Mouse (Mus musculus) heart, embryonic 12.5 days (tissue): ENCODE results near the gene Hspa2. TPM values are rescaled to one million over a fixed set of nuclear protein-coding genes. Genes with fewer than 3 reads are reported as not detected.

Experiments
- ATAC-seq: fragments of 200-750 bp; cut with Nextera tagmentation; 2 replicates; pipeline ENCODE4 v1.8.0; 2017; ENCODE audit warnings: moderate TSS enrichment, moderate library complexity; ENCODE audit not compliant: insufficient number of reproducible peaks, low FRiP score
- H3K27ac ChIP-seq: fragments of 300-500 bp; sonication (generic); 2 replicates; pipeline ENCODE4 v1.5.1; 2016; ENCODE audit warnings: mild to moderate bottlenecking, moderate library complexity; ENCODE audit not compliant: poor library complexity, severe bottlenecking
- H3K27me3 ChIP-seq: fragments of 300-500 bp; sonication (generic); replicated peaks from 2 replicates; pipeline ENCODE4 v1.6.1; 2016; ENCODE audit warnings: mild to moderate bottlenecking, moderate library complexity
- H3K36me3 ChIP-seq: fragments of 300-500 bp; sonication (generic); 2 replicates; pipeline ENCODE4 v1.6.1; 2016; ENCODE audit warnings: mild to moderate bottlenecking, moderate library complexity
- H3K4me1 ChIP-seq: fragments of 300-500 bp; sonication (generic); replicated peaks from 2 replicates; pipeline ENCODE4 v1.6.1; 2016; ENCODE audit warnings: mild to moderate bottlenecking
- H3K4me2 ChIP-seq: fragments of 300-500 bp; sonication (generic); 2 replicates; pipeline ENCODE4 v1.6.1; 2016; ENCODE audit warnings: mild to moderate bottlenecking, moderate library complexity
- H3K4me3 ChIP-seq: fragments of 300-500 bp; sonication (generic); 2 replicates; pipeline ENCODE4 v1.5.1; 2016; ENCODE audit warnings: mild to moderate bottlenecking
- H3K9ac ChIP-seq: fragments of 300-500 bp; sonication (generic); 2 replicates; pipeline ENCODE4 v1.6.1; 2016; ENCODE audit warnings: mild to moderate bottlenecking, moderate library complexity
- H3K9me3 ChIP-seq: fragments of 300-500 bp; sonication (generic); replicated peaks from 2 replicates; pipeline ENCODE4 v1.6.1; 2016; ENCODE audit warnings: mild to moderate bottlenecking, moderate library complexity
- WGBS: fragments of 180-500 bp; shearing (Covaris S2); methylation state at CpG from one replicate; pipeline ENCODE4 v1.1.7; 2016; 5-methylcytosine and 5-hydroxymethylcytosine counted together
- polyA plus RNA-seq: library from polyadenylated mRNA; unstranded; fragments of >200 nt; fragmentation: Nextera tagmentation; extraction: Ambion mirVana; gene quantifications from 2 replicates; pipeline ENCODE4 v1.2.1, GENCODE M21; 2016

Hspa2 gene
- polyA plus RNA-seq, 1 experiment from 2014 or later: 23.9 TPM

DNA sequence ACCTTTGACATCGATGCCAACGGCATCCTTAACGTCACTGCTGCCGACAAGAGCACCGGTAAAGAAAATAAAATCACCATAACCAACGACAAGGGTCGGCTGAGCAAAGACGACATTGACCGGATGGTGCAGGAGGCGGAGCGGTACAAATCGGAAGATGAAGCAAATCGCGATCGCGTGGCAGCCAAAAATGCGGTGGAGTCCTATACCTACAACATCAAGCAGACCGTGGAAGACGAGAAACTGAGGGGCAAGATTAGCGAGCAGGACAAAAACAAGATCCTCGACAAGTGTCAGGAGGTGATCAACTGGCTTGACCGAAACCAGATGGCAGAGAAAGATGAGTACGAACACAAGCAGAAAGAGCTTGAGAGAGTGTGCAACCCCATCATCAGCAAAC, 2.0 kb downstream of the Hspa2 start:
- H3K4me2 ChIP-seq: peak overlapping the region; percentile 91
- peaks cover 22% of the 10 kb centered on the region for H3K27me3 ChIP-seq
- H3K36me3 ChIP-seq: no peaks in the 10 kb centered on the region
- peak overlapping the region; percentile 57 for H3K9ac ChIP-seq
- peaks cover 25% of the 10 kb centered on the region for H3K4me1 ChIP-seq
- no peaks in the 10 kb centered on the region for H3K9me3 ChIP-seq
- 2% methylated on average over 23 of the region's 23 CpGs for WGBS
- H3K4me3 ChIP-seq: peak overlapping the region; percentile 73
- no peak overlapping the region for H3K27ac ChIP-seq
- ATAC-seq: no peak

GRCm38 (mm10) chr12:76407184-76407583, 3.2 kb downstream of the Hspa2 start:
- Histone ChIP-seq H3K27ac (no peak overlapping the region), H3K36me3 (no peaks in the 10 kb centered on the region), H3K27me3 (peaks cover 22% of the 10 kb centered on the region), H3K9me3 (no peaks in the 10 kb centered on the region), H3K4me2 (no peak overlapping the region), H3K4me3 (no peak overlapping the region), H3K9ac (no peak overlapping the region), H3K4me1 (peaks cover 25% of the 10 kb centered on the region)
- ATAC-seq: no peak
- 54% methylated on average over 1 of the region's 1 CpGs for WGBS

GRCm38 (mm10) chr12:76409166-76409565, 5.2 kb downstream of the Hspa2 start:
- 63% methylated on average over 4 of the region's 4 CpGs for WGBS
- Histone ChIP-seq H3K9me3 (no peaks in the 10 kb centered on the region), H3K27ac (no peak overlapping the region), H3K4me3 (no peak overlapping the region), H3K36me3 (no peaks in the 10 kb centered on the region), H3K9ac (no peak overlapping the region), H3K4me1 (peaks cover 18% of the 10 kb centered on the region), H3K27me3 (peaks cover 22% of the 10 kb centered on the region), H3K4me2 (no peak overlapping the region)
- no peak for ATAC-seq

DNA sequence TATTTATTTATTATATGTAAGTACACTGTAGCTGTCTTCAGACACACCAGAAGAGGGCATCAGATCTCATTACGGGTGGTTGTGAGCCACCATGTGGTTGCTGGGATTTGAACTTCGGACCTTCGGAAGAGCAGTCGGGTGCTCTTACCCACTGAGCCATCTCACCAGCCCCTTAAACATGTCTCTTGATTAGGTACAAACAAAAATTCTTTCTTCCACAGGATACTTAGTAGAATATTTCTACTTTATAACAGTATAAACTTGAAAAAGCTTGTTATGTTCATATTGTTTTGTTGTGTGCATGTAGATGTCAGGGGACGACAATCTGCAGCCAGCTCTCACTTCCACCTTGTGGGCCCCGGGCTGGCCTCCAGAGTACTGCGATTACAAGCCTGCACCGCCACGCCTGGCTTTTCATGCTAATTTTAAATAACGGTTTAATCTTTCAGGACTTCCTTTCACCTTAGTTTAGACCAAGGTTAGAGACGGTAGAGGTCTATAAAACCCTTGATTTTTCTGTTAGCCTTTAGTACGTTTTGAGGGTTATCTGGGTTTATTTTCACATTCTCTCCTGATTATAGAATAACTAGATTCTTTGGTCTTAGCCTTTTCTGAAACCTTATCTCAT, 11.5 kb downstream of the Hspa2 start:
- no peak for ATAC-seq
- WGBS: 70% methylated on average over 12 of the region's 12 CpGs
- H3K4me2 ChIP-seq: no peak overlapping the region
- peaks cover 5% of the 10 kb centered on the region; the same call in 1 of the 2 replicates for H3K4me1 ChIP-seq
- H3K9ac ChIP-seq: no peak overlapping the region
- H3K36me3 ChIP-seq: no peaks in the 10 kb centered on the region
- no peak overlapping the region for H3K27ac ChIP-seq
- no peak overlapping the region for H3K4me3 ChIP-seq
- H3K9me3 ChIP-seq: peaks cover 3% of the 10 kb centered on the region; the same call in 1 of the 2 replicates
- H3K27me3 ChIP-seq: no peaks in the 10 kb centered on the region

DNA sequence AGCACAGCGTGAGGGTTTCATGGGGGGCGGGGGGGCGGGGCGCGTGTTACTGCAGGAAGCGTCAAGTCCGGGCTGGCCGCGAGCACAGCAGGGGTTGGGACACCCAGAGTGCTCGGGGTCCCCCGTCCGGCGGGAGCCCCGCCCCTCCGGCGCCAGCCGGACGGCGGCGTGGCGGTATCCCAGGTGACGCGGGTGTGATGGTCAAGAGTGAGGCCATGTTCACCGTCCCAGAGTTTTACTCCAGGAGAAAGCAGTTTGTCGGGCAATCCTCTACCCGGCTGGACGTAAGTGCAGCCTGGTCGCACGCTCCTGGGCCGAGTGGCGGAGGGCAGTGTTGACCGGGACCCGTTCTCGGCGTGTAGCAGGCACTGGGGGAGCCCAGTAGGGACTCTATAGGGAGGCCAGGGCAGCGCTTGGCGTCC, 13.5 kb downstream of the Hspa2 start, which contains the start of gene Ppp1r36:
Gene Ppp1r36, plus strand, starts transcription at position 106 of the 422 bp plus-strand sequence.
- Histone ChIP-seq H3K27ac (peak within 1 kb of the TSS; percentile 3; the same call in 1 of the 2 replicates), H3K9me3 (peaks cover 3% of the 10 kb centered on the region; the same call in 1 of the 2 replicates), H3K4me2 (peak within 1 kb of the TSS; percentile 82), H3K9ac (peak within 1 kb of the TSS; percentile 59), H3K27me3 (no peaks in the 10 kb centered on the region), H3K36me3 (no peaks in the 10 kb centered on the region), H3K4me3 (peak within 1 kb of the TSS; percentile 52), H3K4me1 (peaks cover 5% of the 10 kb centered on the region; the same call in 1 of the 2 replicates)
- ATAC-seq: peak; percentile 81
- under 1% methylated on average over 37 of the region's 37 CpGs for WGBS

GRCm38 (mm10) chr12:76418346-76418745, 14.4 kb downstream of the Hspa2 start:
- H3K4me1 ChIP-seq: peaks cover 5% of the 10 kb centered on the region; the same call in 1 of the 2 replicates
- H3K27me3 ChIP-seq: no peaks in the 10 kb centered on the region
- H3K36me3 ChIP-seq: no peaks in the 10 kb centered on the region
- no peak overlapping the region for H3K27ac ChIP-seq
- ATAC-seq: no peak
- 86% methylated on average over 5 of the region's 5 CpGs for WGBS
- no peak overlapping the region for H3K4me3 ChIP-seq
- no peak overlapping the region for H3K9ac ChIP-seq
- H3K4me2 ChIP-seq: no peak overlapping the region
- H3K9me3 ChIP-seq: peaks cover 3% of the 10 kb centered on the region; the same call in 1 of the 2 replicates

DNA sequence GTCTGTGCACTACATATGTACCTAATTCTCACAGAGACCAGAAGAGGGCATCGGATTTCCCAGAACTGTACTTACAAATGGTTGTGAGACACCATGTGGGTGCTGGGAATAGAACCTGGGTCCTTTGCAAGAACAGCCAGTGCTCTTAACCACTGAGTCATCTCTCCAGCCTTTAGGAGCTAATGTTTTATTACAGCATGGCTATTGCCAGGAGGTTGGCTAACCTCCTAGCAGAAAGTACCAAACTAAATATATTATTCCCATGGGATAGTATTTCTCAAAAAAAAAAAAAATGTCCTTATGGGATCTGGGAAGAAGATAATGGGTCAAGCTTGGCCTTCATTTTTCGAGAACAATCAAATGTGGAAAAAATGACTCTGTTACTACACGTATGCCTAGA, 21.3 kb downstream of the Hspa2 start:
- no peak overlapping the region for H3K4me2 ChIP-seq
- H3K4me1 ChIP-seq: peaks cover 9% of the 10 kb centered on the region
- H3K9ac ChIP-seq: no peak overlapping the region
- WGBS: 84% methylated on average over 3 of the region's 3 CpGs
- H3K4me3 ChIP-seq: no peak overlapping the region
- no peaks in the 10 kb centered on the region for H3K36me3 ChIP-seq
- peaks cover 3% of the 10 kb centered on the region; the same call in 1 of the 2 replicates for H3K9me3 ChIP-seq
- H3K27me3 ChIP-seq: no peaks in the 10 kb centered on the region; the same call in 1 of the 2 replicates
- ATAC-seq: no peak
- no peak overlapping the region for H3K27ac ChIP-seq

DNA sequence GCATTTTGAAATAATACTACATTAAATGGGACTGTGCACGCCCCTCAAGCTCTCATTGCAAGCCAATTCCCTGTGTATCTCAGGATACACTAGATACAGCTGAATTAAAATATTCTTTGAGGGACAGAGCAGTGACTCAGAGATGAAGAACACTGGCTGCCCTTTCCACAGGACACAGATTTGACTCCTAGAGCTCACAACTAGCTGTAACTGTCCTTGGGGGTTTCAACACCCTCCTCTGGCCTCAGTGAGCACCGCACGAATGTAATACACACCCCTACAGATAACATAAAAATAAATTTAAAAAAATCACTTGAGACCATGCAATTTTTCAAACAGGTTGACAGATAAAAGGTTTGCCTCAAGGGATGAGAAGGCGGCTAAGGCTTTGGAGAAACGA, 23.6 kb downstream of the Hspa2 start:
- Histone ChIP-seq H3K4me3 (no peak overlapping the region), H3K27ac (no peak overlapping the region), H3K4me1 (peaks cover 13% of the 10 kb centered on the region), H3K9me3 (peaks cover 3% of the 10 kb centered on the region; the same call in 1 of the 2 replicates), H3K9ac (0 out of 2 replicates have a peak overlapping the region, but pooled peaks have one; percentile 45), H3K27me3 (no peaks in the 10 kb centered on the region; the same call in 1 of the 2 replicates), H3K36me3 (no peaks in the 10 kb centered on the region), H3K4me2 (peak overlapping the region; percentile 34)
- no peak for ATAC-seq
- 47% methylated on average over 5 of the region's 5 CpGs for WGBS

- Histone ChIP-seq H3K27me3 (peaks cover 9% of the 10 kb centered on the region), H3K9ac (no peak overlapping the region), H3K9me3 (no peaks in the 10 kb centered on the region), H3K4me3 (no peak overlapping the region), H3K4me2 (no peak overlapping the region), H3K27ac (peak overlapping the region; percentile 18; the same call in 1 of the 2 replicates), H3K36me3 (no peaks in the 10 kb centered on the region), H3K4me1 (peaks cover 32% of the 10 kb centered on the region)
- no peak for ATAC-seq
- WGBS: 34% methylated on average over 5 of the region's 5 CpGs
Measured at GRCm38 (mm10) chr12:76430879-76431406, 27.0 kb downstream of the Hspa2 start.

DNA sequence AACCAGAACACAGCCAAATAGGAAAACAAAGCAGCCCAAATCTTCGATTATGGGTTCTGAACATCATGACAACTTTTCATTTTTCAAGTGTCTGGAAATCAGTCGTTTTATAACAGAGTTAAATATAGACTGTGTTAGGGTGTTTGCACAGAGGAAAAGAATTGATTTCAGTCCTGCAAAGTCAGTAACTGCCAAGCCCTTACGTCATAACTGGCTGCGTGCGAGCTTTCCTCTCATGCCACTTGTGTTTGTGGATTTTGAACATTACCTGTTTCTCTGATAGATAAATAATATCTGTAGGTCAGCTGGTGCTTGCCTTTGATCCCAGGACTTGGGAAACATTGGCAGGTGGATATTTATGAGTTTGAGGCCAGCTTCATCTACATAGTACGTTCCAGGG, 27.5 kb downstream of the Hspa2 start:
- H3K4me3 ChIP-seq: no peak overlapping the region

DNA sequence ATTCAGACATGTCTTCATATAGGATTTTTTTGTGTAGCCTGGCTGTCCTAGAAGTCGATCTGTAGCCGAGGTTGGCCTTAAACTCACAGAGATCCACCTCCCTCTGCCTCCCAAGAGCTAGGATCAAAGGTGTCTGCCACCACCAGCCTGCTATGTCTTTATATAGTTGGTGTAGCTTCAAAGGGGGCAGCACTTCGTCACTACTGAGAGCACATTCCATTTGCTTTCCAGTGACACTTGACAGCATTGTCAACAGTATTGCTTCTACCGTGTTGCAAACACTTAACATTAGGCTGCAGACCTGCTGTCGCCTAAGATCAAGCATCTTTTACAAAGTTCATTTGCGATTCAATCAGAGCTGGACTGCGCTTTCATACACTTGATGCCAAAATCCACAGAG, 30.1 kb downstream of the Hspa2 start:
- no peak overlapping the region for H3K4me3 ChIP-seq
- peak overlapping the region; percentile 80 for H3K4me2 ChIP-seq
- no peak for ATAC-seq
- no peak overlapping the region for H3K9ac ChIP-seq
- H3K36me3 ChIP-seq: no peaks in the 10 kb centered on the region
- no peaks in the 10 kb centered on the region for H3K9me3 ChIP-seq
- H3K27me3 ChIP-seq: peaks cover 15% of the 10 kb centered on the region
- H3K4me1 ChIP-seq: peaks cover 24% of the 10 kb centered on the region
- WGBS: 23% methylated on average over 7 of the region's 7 CpGs
- H3K27ac ChIP-seq: no peak overlapping the region

More for the DNA sequence above, 27.5 kb downstream of the Hspa2 start:
- H3K27me3 ChIP-seq: peaks cover 14% of the 10 kb centered on the region
- no peak overlapping the region for H3K27ac ChIP-seq
- ATAC-seq: no peak
- no peaks in the 10 kb centered on the region for H3K9me3 ChIP-seq
- no peak overlapping the region for H3K9ac ChIP-seq
- H3K4me2 ChIP-seq: no peak overlapping the region
- WGBS: 78% methylated on average over 6 of the region's 6 CpGs
- H3K36me3 ChIP-seq: no peaks in the 10 kb centered on the region
- peaks cover 32% of the 10 kb centered on the region for H3K4me1 ChIP-seq
